Mouse (Mus musculus) liver (tissue): Measurements from ENCODE around the gene Il17rd.

Experiments used
- DNase-seq: peaks from one replicate; pipeline ENCODE4 v3.0.0-alpha.2; 2020; ENCODE audit warnings: mixed read lengths

The Il17rd gene

GRCm38 (mm10) chr14:27150011-27150640 is 111.4 kb downstream of the Il17rd start:
- no peak for DNase-seq

GRCm38 (mm10) chr14:27151432-27151831 is 112.7 kb downstream of the Il17rd start:
- DNase-seq = no peak

- DNase-seq = no peak
Observed at GRCm38 (mm10) chr14:27155088-27155487, 116.3 kb downstream of the Il17rd start.

- no peak for DNase-seq
Observed at GRCm38 (mm10) chr14:27156032-27156431, 117.3 kb downstream of the Il17rd start.
